Mouse (Mus musculus) urinary bladder, postnatal 14 days (tissue): ENCODE measurements at regions not wholly inside any gene's neighbourhood (a gene's known extent, or its start where the extent isn't known, plus 50 kb on each side); places are given as distances from the start of the nearest gene placed in this dataset.
A peak's percentile ranks its signal among the peaks of the same experiment; 100 is the strongest.
"Not testable (repeated sequence)": the region's sequence is repeated elsewhere in the genome, so short reads cannot be mapped to it uniquely, and the experiment has no call there.

Source experiments
- DNase-seq: peaks from one replicate; pipeline ENCODE4 v3.0.0; 2021; ENCODE audit warnings: low spot score

GRCm38 (mm10) chr11:27105920-27106319 lies 512.1 kb upstream of the Vrk2 start:
- DNase-seq = peak; percentile 4

- DNase-seq = no peak
These were observed 509.1 kb upstream of the Vrk2 start for GRCm38 (mm10) chr11:27102906-27103305.

GRCm38 (mm10) chr11:27102045-27102444 lies 508.2 kb upstream of the Vrk2 start:
- DNase-seq = no peak

GRCm38 (mm10) chr11:27096615-27097014 lies 502.8 kb upstream of the Vrk2 start:
- DNase-seq = no peak

GRCm38 (mm10) chr11:27095460-27095859 lies 501.7 kb upstream of the Vrk2 start:
- DNase-seq = not testable (repeated sequence)

GRCm38 (mm10) chr11:27086516-27086915 lies 492.7 kb upstream of the Vrk2 start:
- no peak for DNase-seq

- no peak for DNase-seq
These were observed 487.4 kb upstream of the Vrk2 start for GRCm38 (mm10) chr11:27081188-27081587.

- no peak for DNase-seq
These were observed 476.6 kb upstream of the Vrk2 start for GRCm38 (mm10) chr11:27070381-27070780.

GRCm38 (mm10) chr11:27027243-27027852 lies 433.5 kb upstream of the Vrk2 start:
- no peak for DNase-seq

- no peak for DNase-seq
These were observed 431.7 kb upstream of the Vrk2 start for GRCm38 (mm10) chr11:27025500-27025899.

- no peak for DNase-seq
These were observed 402.7 kb upstream of the Vrk2 start for GRCm38 (mm10) chr11:26996292-26997099.

- DNase-seq = no peak
These were observed 387.4 kb upstream of the Vrk2 start for GRCm38 (mm10) chr11:26981216-26981615.

- no peak for DNase-seq
These were observed 378.8 kb upstream of the Vrk2 start for GRCm38 (mm10) chr11:26972533-26973081.

- DNase-seq = no peak
These were observed 377.4 kb upstream of the Vrk2 start for GRCm38 (mm10) chr11:26971161-26971560.

- no peak for DNase-seq
These were observed 373.6 kb upstream of the Vrk2 start for GRCm38 (mm10) chr11:26967427-26967826.

- DNase-seq = peak; percentile 10
These were observed 369.3 kb upstream of the Vrk2 start for GRCm38 (mm10) chr11:26962928-26963667.

GRCm38 (mm10) chr11:26962040-26962927 lies 368.5 kb upstream of the Vrk2 start:
- no peak for DNase-seq

GRCm38 (mm10) chr11:26961336-26961980 lies 367.7 kb upstream of the Vrk2 start:
- peak; percentile 84 for DNase-seq

GRCm38 (mm10) chr11:26956153-26956552 lies 362.4 kb upstream of the Vrk2 start:
- DNase-seq = no peak

GRCm38 (mm10) chr11:26931766-26932165 lies 338.0 kb upstream of the Vrk2 start:
- DNase-seq = no peak

- no peak for DNase-seq
These were observed 313.3 kb upstream of the Vrk2 start for GRCm38 (mm10) chr11:26907099-26907498.
